Mouse (Mus musculus) layer of hippocampus, adult 2 months (tissue): ENCODE measurements around the gene Sorcs3. TPM values are rescaled to one million over a fixed set of nuclear protein-coding genes. Genes with fewer than 3 reads are reported as not detected.

ENCODE experiments used
- DNase-seq, 2 experiments: peaks; one replicate each; pipeline ENCODE4 v3.0.0; 2022; ENCODE audit warnings: low spot score in 2 of 2
- H3K27ac ChIP-seq: fragments of 200-600 bp; 2 replicates; pipeline ENCODE4 v1.8.1; 2022
- H3K4me3 ChIP-seq: fragments of 200-600 bp; 2 replicates; pipeline ENCODE4 v1.8.1; 2022; ENCODE audit warnings: mild to moderate bottlenecking
- CTCF ChIP-seq: fragments of 200-600 bp; conservative IDR thresholded peaks from 2 replicates; pipeline ENCODE4 v1.8.1; 2022; ENCODE audit warnings: antibody characterized with exemption, mild to moderate bottlenecking, moderate library complexity
- total RNA-seq, 2 experiments: library from RNA; stranded (reverse); gene quantifications; 2 replicates each; pipeline ENCODE4 v1.2.3; 2021

Sorcs3 gene
- total RNA-seq, 2 experiments from 2014 or later = 34.1 to 34.3 TPM

GRCm38 (mm10) chr19:48347116-48347515 is 141.3 kb downstream of the Sorcs3 start:
- H3K4me3 ChIP-seq = no peak overlapping the region
- no peak overlapping the region for H3K27ac ChIP-seq
- no peak for DNase-seq
- TF ChIP-seq CTCF = no peak

- Histone ChIP-seq H3K4me3 (no peak overlapping the region), H3K27ac (no peak overlapping the region)
- no peak for TF ChIP-seq CTCF
- DNase-seq = no peak
These were observed 151.0 kb downstream of the Sorcs3 start for GRCm38 (mm10) chr19:48356806-48357205.

GRCm38 (mm10) chr19:48362167-48362566 is 156.3 kb downstream of the Sorcs3 start:
- H3K4me3 ChIP-seq = no peak overlapping the region
- H3K27ac ChIP-seq = no peak overlapping the region
- no peak for DNase-seq
- TF ChIP-seq CTCF = no peak

GRCm38 (mm10) chr19:48368056-48368455 is 162.2 kb downstream of the Sorcs3 start:
- DNase-seq = peak; percentile 28 to 39
- H3K4me3 ChIP-seq = peak overlapping the region; percentile 37
- peak overlapping the region; percentile 56 for H3K27ac ChIP-seq
- no peak for TF ChIP-seq CTCF

GRCm38 (mm10) chr19:48371787-48372186 is 166.0 kb downstream of the Sorcs3 start:
- TF ChIP-seq CTCF = no peak
- no peak overlapping the region for H3K27ac ChIP-seq
- no peak overlapping the region for H3K4me3 ChIP-seq
- no peak for DNase-seq

GRCm38 (mm10) chr19:48378006-48378540 is 172.2 kb downstream of the Sorcs3 start:
- no peak for TF ChIP-seq CTCF
- no peak for DNase-seq
- Histone ChIP-seq H3K4me3 (peak overlapping the region; percentile 12; the same call in 1 of the 2 replicates), H3K27ac (no peak overlapping the region)

- no peak overlapping the region for H3K4me3 ChIP-seq
- no peak overlapping the region for H3K27ac ChIP-seq
- TF ChIP-seq CTCF = peak; percentile 85
- peak; percentile 49 to 50 for DNase-seq
These were observed 185.7 kb downstream of the Sorcs3 start for GRCm38 (mm10) chr19:48391551-48391950.

- no peak for DNase-seq
- TF ChIP-seq CTCF = no peak
- Histone ChIP-seq H3K27ac (no peak overlapping the region), H3K4me3 (no peak overlapping the region)
These were observed 199.1 kb downstream of the Sorcs3 start for GRCm38 (mm10) chr19:48404774-48405495.

- no peak for DNase-seq
- no peak overlapping the region for H3K4me3 ChIP-seq
- H3K27ac ChIP-seq = no peak overlapping the region
- no peak for TF ChIP-seq CTCF
These were observed 202.4 kb downstream of the Sorcs3 start for GRCm38 (mm10) chr19:48408221-48408620.

- Histone ChIP-seq H3K4me3 (no peak overlapping the region), H3K27ac (no peak overlapping the region)
- TF ChIP-seq CTCF = peak; percentile 67
- DNase-seq = peak in 1 of 2 experiments; percentile 23
These were observed 205.5 kb downstream of the Sorcs3 start for GRCm38 (mm10) chr19:48411332-48411731.

- peak; percentile 36 to 65 for DNase-seq
- TF ChIP-seq CTCF = peak; percentile 92
- no peak overlapping the region for H3K4me3 ChIP-seq
- no peak overlapping the region for H3K27ac ChIP-seq
These were observed 208.0 kb downstream of the Sorcs3 start for GRCm38 (mm10) chr19:48413836-48414235.

GRCm38 (mm10) chr19:48418356-48418755 is 212.5 kb downstream of the Sorcs3 start:
- no peak for DNase-seq
- no peak overlapping the region for H3K4me3 ChIP-seq
- TF ChIP-seq CTCF = no peak
- no peak overlapping the region for H3K27ac ChIP-seq

- DNase-seq = peak; percentile 65 to 79
- Histone ChIP-seq H3K4me3 (no peak overlapping the region), H3K27ac (peak overlapping the region; percentile 72; the same call in 1 of the 2 replicates)
- no peak for TF ChIP-seq CTCF
These were observed 223.4 kb downstream of the Sorcs3 start for GRCm38 (mm10) chr19:48429263-48429662.

- DNase-seq = peak; percentile 26 to 49
- no peak for TF ChIP-seq CTCF
- Histone ChIP-seq H3K4me3 (0 out of 2 replicates have a peak overlapping the region, but pooled peaks have one; percentile 20), H3K27ac (peak overlapping the region; percentile 72; the same call in 1 of the 2 replicates)
These were observed 223.9 kb downstream of the Sorcs3 start for GRCm38 (mm10) chr19:48429755-48430154.
